Mouse (Mus musculus) heart, postnatal 25 days (tissue): ENCODE data around the gene Kcns1. TPM values are rescaled to one million over a fixed set of nuclear protein-coding genes. Genes with fewer than 3 reads are reported as not detected.

ENCODE experiments used
- DNase-seq: peaks from one replicate; pipeline ENCODE4 v3.0.0; 2022; ENCODE audit warnings: low spot score
- intact Hi-C: fragments of 180-260 bp; cut with DNase I; formaldehyde crosslinking; loops from one replicate; pipeline ENCODE4 v1.15.1; 2025
- total RNA-seq, 2 experiments: library from RNA; stranded (reverse); gene quantifications; 2 replicates each; pipeline ENCODE4 v1.2.3; 2021

The Kcns1 gene
- total RNA-seq, 2 experiments from 2014 or later: not detected

GRCm38 (mm10) chr2:164131586-164131985 lies 39.3 kb downstream of the Kcns1 start:
- intact Hi-C loops: no loop called here
- no peak for DNase-seq

- no peak for DNase-seq
- intact Hi-C loops: no loop called here
Measured at GRCm38 (mm10) chr2:164128576-164129411, 42.1 kb downstream of the Kcns1 start.

DNA sequence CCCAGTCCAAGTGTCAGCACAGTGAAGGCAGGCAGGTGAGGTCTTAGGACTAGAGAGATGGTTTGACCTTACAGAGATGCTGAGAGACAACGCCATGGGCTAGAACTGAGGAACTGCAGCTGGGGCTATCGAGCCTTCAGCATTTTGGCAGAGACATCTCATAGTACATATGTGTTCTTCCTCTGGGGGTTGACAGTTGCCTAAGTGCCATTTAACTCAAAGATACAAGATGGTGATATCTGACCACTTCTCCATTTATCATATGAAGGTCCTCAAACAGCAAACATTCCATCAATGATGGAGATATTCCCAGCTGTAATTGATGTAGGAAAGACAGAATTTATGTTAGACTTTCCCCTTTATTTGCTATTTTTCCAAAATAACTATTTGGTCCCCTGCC lies 43.6 kb downstream of the Kcns1 start:
- no peak for DNase-seq
- intact Hi-C loops: no loop called here

DNA sequence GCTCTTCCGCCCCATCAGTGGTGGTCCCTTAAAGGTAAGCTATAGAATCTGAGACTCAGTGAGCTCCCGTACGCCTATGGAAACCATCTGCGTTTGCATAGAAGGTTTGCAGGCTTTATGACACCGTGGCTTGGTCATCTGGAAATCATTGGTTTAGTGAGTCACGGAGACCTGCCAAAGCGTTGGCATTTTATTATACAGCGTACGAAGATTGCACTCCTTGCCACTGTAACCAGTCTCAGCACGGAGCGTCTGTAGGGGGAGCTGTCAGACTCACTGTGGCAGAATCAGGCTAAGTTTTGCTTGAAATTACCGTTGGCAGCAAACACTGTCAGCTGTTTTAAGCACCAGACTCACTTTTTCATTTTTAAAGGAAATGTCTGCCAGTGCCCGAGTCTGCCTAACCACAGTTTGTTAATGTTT lies 44.4 kb downstream of the Kcns1 start:
- intact Hi-C loops: no loop called here
- no peak for DNase-seq

DNA sequence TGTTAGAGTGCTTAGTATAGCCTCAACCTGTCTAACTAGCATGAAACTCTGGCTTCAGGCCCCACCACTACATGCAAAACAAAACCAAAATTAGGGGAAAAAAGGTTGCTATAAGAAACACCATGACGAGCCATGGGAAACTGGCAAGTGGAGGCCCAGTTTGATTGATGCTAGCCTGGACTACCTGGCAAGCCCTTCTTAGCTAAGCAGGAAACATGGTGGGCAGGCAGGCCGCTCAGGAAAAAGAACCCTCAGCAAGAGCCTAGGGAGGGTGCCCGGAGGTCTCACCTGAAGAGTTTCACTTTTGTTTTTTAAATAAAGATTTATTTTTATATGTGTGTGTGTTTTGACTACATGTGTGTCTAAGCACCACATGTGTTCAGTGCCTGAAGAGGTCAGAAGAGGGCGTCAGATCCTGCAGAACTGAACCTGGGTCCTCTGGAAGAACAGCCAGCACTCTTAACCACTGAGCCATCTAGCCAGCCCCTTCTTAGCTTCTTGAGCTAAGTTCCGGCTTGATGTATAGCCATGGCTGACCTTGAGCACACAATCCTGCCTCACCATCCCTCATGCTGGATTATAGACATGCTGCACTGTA lies 47.6 kb downstream of the Kcns1 start:
- DNase-seq: no peak
- intact Hi-C loops: no loop called here

GRCm38 (mm10) chr2:164119503-164119902 lies 51.4 kb downstream of the Kcns1 start:
- DNase-seq: no peak
- intact Hi-C loops: no loop called here

- intact Hi-C loops: no loop called here
- DNase-seq: no peak
Measured at GRCm38 (mm10) chr2:164115531-164115930, 55.4 kb downstream of the Kcns1 start.

DNA sequence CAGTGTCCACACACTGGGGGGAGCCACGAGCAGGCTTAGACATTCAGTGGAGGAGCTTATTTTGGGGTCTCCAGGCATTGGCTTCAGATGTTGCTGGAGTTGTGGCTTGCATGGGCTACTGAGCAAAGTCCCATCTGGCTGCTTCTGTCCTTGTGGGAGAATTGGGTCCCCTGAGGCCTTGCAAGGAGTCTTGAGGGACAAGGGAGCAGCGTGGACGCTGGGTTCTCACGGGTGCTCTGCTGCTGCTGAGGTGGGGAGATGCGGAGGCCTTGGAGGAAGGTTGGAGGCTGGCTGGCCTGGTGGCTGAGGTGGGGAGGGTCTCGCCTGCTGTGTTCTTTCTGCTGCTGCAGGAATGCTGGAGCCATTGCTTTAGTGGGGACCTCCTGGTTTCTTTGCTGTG lies 56.9 kb downstream of the Kcns1 start:
- intact Hi-C loops: no loop called here
- DNase-seq: no peak

Other genes starting within 250 kb of the Kcns1 start
- 10 to 100 TPM; 74.3 to 82.2 TPM for gene Ywhab, start 176.2 kb downstream of the Kcns1 start, total RNA-seq
- 1 to 10 TPM in 1 of 2 experiments, under 1 TPM in 1; 0.96 to 1.3 TPM for gene Pabpc1l, start 145.7 kb downstream of the Kcns1 start, total RNA-seq
- 10 to 100 TPM; 14.8 to 18.5 TPM for gene Stk4, start 100.8 kb downstream of the Kcns1 start, total RNA-seq
- 10 to 100 TPM; 17.8 to 18.7 TPM for gene Tomm34, start 99.9 kb downstream of the Kcns1 start, total RNA-seq
- gene Wfdc5, start 11.6 kb upstream of the Kcns1 start, total RNA-seq: not detected
- not detected for gene Wfdc12, start 19.5 kb upstream of the Kcns1 start, total RNA-seq
- not detected for gene Wfdc15a, start 29.0 kb upstream of the Kcns1 start, total RNA-seq
- gene Wfdc15b, start 50.5 kb upstream of the Kcns1 start, total RNA-seq: not detected
- not detected for gene Svs2, start 67.4 kb upstream of the Kcns1 start, total RNA-seq
- not detected for gene Svs3b, start 85.5 kb upstream of the Kcns1 start, total RNA-seq
- gene Svs4, start 107.3 kb upstream of the Kcns1 start, total RNA-seq: not detected
- not detected for gene Svs3a, start 118.2 kb upstream of the Kcns1 start, total RNA-seq
- not detected for gene Svs6, start 145.6 kb upstream of the Kcns1 start, total RNA-seq
- not detected for gene Svs5, start 161.6 kb upstream of the Kcns1 start, total RNA-seq
- 1 to 10 TPM; 3.1 to 7.2 TPM for gene Slpi, start 218.0 kb upstream of the Kcns1 start, total RNA-seq
- not detected for gene Rbpjl, start 232.0 kb upstream of the Kcns1 start, total RNA-seq
- under 1 TPM; 0.42 to 0.52 TPM for gene Matn4, start 234.0 kb upstream of the Kcns1 start, total RNA-seq